Mouse (Mus musculus) heart, adult 9 months (tissue): ENCODE data around the gene Slc20a1.
A peak's percentile ranks its signal among the peaks of the same experiment; 100 is the strongest.

Experiments
- DNase-seq, 2 experiments: peaks; one replicate each; pipeline ENCODE4 v3.0.0; 2022; ENCODE audit warnings: low spot score in 2 of 2

The Slc20a1 gene

DNA sequence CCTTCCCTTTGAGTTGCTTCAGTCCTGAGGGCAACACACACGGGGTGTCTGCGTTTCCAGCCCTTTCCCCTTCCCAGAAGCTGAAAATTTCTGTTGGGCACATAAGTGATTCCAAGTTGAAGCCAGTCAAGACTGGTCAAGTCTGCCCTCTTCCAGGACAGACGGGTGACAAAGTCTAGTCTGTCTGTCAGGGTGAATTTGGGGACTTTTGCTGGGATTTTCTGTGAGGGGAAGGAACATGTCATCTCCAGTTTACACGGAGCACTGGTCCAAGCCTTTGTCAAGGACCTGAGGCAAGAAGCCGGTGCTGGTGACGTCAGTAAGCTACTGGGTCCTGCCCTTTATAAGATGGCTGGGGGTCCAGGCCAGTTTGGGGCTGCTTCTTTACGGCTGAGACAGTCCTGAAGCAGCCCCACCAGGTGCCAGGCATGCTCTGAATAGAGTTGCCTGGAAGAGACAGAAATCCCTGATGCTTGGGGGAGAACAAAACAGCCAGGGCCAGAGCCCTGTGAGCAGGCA lies 28.5 kb downstream of the Slc20a1 start:
- DNase-seq, result no peak

- no peak for DNase-seq
Observed at GRCm38 (mm10) chr2:129227709-129228108, 29.1 kb downstream of the Slc20a1 start.

DNA sequence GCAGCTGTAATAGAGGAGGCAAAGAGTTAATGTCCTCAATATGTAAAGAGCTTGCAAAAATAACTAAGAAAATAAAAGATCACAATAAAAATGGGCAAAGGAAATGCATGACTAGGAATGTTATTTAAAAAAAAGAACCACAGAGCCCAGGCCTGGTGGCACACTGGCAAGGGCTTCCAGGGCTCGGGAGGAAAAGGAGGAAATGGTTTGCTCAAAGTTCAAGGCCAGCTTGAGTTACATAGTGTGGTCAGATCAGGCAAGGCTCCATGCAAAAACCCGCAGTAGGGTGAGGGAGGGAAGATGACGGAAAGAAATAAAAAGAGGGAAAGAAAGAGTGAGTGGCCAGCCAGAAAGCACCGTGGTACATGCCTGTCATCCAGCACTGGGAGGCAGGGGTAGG lies 30.0 kb downstream of the Slc20a1 start:
- DNase-seq, result no peak

DNA sequence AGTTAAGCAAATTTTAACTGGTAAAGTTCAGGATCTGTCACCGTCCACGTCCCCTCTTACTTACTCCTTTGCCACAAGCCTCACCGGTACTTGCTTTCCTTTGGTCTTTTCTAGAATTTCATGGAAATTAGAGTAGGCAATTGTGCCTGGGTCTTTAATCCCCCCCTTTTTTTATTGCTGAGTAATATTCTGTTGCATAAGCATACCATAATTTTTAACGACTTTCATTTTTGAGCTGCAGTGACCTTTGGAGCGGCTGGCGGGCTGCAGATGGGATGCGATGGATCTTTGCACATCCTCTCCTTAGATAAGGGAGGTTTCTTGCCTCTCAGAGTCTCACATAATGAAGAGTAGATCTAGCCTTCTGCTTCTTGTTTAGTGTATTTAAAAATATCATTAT lies 30.8 kb downstream of the Slc20a1 start:
- no peak for DNase-seq

- DNase-seq, result no peak
Observed at GRCm38 (mm10) chr2:129232023-129232422, 33.5 kb downstream of the Slc20a1 start.

GRCm38 (mm10) chr2:129232484-129232883 lies 33.9 kb downstream of the Slc20a1 start:
- DNase-seq, result no peak

- DNase-seq, result no peak
Observed at GRCm38 (mm10) chr2:129233218-129233617, 34.7 kb downstream of the Slc20a1 start.

DNA sequence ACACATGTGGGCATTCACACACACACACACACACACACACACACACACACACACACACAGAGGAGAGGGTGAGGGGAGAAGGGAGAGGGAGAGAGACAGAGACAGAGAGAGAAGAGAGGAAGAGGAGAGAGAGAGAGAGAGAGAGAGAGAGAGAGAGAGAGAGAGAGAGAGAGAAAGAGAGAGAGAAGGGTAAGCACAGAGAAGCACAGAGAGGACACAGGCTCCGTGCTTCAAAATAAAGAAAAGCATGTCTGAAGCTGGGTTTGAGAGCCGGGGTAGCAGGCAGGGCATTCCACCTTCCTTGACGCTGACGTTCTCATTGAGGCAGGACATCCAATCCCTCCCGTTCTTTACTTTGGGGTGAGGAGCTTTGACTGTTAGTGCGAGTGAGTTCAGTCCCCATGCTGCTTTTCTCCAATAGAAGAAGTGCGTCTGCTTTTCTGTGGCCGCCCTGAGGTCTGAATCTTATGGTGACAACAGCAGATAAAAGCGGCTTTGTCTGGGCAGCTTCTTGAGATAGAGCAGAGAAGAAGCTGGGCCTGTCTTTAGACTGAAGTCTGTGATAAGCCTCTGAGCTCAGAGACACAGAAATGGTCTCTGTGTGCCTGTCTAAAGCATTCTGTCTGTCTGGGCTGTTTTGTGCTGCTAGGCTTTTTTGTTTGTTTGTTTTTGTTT lies 35.4 kb downstream of the Slc20a1 start:
- no peak for DNase-seq

DNA sequence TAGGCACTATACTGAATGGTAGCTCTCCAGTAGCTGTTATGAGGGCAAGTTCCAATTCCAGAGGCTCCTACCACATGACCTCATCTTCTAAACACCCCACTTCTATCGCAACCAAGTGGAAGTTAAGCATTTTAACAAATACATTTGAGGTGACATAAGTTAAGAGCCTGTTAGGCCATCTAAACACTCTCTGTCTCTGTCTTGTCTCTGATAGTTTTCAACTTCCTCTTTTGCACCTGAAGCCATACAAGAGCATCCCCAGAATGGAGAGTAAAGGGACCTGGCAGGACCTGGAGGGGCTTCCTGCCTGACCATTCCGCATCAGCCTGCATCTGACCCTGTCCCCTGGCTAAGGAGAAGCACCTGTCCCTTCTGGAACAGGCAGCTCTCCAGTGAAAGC lies 36.2 kb downstream of the Slc20a1 start:
- no peak for DNase-seq

DNA sequence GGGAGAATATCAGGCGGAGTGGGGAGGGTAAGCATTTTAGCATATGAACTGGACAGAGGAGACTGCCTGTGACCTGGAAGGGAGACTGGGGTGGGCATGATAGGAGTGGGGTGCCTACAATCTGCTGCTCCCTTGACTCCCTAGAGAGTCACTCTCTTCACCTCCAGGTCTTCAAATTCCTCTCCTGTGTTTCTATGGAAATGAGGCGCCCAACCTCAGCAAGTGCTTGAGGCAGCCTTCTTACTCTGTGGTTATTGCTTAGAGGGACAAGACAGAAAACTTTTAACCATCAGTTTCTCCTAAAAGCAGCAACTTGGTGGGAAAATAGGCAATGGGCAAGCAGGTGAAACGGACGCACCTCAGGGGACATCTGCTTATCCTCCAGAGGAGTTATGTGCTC lies 38.0 kb downstream of the Slc20a1 start:
- no peak for DNase-seq

DNA sequence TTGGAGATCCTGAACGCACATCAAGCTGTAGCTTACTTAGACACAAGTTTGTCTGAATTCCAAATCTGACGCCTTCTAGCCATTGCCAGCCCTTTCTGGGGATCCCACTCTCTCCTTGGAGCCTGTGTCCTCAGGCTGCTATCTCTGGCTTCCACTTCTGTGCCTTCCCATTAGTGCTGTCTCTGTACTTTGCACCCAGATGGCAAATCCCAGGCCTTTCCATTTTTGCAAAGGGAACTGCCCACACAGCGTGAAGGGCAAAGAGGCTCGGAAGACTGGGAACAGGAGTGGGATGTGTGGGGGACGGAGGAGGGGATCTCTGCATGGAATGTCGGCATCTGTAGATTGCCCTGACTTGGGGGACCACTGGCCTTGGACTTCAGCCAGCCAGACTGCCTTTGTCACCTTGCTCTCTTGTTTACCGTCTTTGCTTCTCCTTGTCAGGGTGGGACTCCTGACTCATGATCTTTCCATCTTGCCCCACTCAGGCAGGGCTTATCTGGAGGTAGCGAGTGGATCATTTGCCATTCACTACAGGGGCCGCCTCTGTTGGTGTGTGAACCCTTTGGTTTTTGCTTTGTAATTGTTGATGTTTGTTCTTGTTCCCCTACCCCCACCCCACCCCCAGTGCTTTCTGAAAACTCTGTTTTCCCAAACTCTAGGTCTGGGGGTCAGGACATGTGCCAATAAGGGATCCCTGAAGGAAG lies 42.3 kb downstream of the Slc20a1 start:
- no peak for DNase-seq

DNA sequence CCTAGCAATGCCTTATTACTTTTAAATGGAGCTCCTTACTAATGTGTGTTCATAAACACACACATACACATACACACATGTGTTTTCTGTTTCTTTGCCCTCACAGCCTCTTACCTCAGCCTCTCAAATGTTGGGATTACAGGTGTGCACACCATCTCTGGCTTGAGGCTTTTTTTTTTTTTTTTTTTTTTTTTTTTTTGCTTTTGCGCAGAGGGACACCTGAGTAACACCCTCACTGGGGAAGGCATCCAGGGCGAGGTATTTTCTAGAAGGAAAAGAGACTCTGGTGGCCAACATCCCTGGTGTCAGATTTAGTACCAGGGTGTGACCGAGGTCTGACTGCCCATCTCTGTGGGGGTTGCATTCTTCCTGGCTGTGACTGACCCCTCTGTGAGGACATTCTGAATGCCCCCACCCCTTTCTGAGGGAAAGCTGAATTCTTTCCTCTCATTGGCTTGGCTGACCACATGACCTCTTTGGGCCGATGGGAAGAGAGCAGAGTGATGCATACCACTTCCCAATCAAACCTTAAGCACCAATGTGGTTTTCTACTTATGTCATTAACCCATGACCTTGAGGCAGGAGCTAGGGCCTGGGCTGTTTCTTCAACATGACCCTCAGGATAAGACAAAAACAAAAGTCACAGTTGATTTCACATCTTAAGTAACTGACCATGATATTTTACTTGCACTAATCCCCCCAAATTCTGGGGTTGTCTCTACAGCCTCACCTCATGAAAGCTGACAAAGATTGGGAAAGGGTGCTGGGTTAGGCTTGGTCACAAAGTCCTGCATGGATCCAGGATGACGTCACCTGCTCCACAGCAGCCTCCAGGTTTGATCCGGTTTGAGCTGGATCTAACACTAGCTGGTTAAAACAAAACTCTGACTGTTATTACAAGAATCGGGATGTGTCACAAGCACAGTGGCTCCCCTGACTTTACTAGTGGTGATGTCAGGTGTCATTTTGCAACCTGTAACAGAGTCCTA lies 43.6 kb downstream of the Slc20a1 start:
- no peak for DNase-seq

DNA sequence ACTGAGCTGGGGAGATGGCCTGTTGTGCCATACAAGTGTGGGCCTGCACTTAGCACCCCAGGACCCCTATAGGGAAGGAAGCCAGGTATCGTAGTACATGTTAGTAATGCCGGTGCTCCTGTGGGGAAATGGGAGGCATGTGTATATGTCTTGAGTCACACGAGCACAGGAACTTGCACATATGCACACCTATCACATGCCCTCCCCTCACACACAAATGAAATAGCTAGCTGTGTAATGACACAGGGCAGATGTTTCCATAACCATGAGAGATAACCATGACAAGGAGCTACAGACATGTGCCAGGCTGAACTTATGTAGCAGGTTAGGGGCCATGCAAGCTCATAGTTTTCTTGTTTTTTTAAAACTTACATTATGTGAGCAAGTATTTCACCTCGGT lies 44.4 kb downstream of the Slc20a1 start:
- no peak for DNase-seq

DNA sequence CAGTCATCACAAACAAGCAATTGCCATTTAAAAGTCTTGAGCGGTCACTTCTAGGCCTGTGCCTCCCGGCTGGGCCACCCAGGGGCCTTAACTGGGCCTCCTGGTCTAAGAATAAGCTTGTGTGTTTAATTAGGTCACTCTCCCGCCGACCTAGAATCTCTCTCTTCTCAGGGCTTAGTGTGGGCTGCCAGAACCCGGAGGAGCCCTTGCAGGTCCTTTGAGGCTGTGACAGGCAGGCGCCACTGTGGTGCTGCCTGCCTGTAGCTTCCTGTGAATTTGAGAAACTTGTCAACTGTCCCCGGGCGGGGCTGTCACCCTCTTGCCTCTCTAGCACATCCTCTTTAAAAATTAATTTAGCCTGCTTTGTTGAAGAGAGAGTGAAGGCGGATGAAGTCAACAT lies 45.2 kb downstream of the Slc20a1 start:
- peak in 1 of 2 experiments; percentile 11 for DNase-seq

- peak; percentile 21 to 25 for DNase-seq
Observed at GRCm38 (mm10) chr2:129244446-129245120, 46.0 kb downstream of the Slc20a1 start.

DNA sequence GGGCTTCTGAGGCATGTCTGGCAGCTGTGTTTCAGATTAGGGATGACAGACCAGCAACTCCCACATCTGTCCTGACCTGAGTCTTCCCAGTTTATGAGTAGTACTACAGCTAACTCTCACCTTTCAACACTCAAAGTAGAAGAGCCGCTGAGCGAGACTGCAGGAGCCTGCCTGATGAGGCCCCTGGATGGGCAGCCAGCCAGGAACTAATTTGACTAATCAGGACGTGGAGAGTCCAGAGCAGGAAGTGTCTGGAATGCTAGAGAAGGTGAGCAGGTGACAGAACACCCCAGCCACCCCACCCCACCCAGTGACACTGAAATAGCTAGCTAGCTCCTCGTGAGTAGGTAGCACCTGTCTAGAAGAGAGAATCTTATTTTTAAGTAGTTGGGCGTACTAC lies 47.1 kb downstream of the Slc20a1 start:
- DNase-seq, result no peak

GRCm38 (mm10) chr2:129246436-129246835 lies 47.9 kb downstream of the Slc20a1 start:
- no peak for DNase-seq

GRCm38 (mm10) chr2:129246924-129247323 lies 48.4 kb downstream of the Slc20a1 start:
- no peak for DNase-seq

DNA sequence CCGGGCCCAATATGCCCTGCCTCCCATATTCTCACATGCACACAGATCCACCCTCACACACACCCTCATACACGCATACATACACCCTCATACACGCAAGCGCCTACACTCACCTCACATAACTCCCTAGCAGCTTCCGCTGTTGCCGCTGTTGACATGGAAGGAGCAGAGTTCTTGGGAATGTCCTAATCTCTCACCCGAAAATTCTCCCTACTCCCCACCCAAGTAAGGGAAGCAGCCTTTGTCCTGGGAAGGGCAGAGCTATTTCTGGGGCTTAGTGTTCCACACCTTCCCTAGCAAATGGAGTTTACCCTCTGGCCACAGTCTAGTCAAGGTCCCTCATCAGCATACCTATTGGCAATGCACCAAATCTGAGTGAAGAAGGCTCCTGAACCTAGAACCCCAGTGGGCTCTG lies 49.1 kb downstream of the Slc20a1 start:
- no peak for DNase-seq

GRCm38 (mm10) chr2:129249321-129249720 lies 50.8 kb downstream of the Slc20a1 start:
- no peak for DNase-seq

GRCm38 (mm10) chr2:129252836-129253630 lies 54.5 kb downstream of the Slc20a1 start:
- DNase-seq, result no peak
